ENCODE assay signal across 13 mouse cellular contexts in genomic region chr11:9060484-9060883, GRCm38 (mm10). TPM values are rescaled to one million over a fixed set of nuclear protein-coding genes. Genes with fewer than 3 reads are reported as not detected.
"Had no signal": no experiment of that assay in that cellular context is flagged by ENCODE, and none has a peak within 500 bp of the region (broad histone marks: within the 10 kb centered on the region; RNA-seq: fewer than 3 reads in every experiment).

No protein-coding gene starts in this region.

- ATAC-seq: midbrain, embryonic 15.5 days had no signal

- DNase-seq: kidney, adult 9 months; kidney, postnatal 36 days; layer of hippocampus, adult 9-11 months; layer of hippocampus, postnatal 36 days; liver; liver, embryonic 13.5 days; liver, postnatal 0 days; lung, postnatal 14 days; right cerebral cortex, postnatal 14 days; thymus, postnatal 36 days had no signal

RNA-seq across cellular contexts. Expression of gene Sun3, which starts 11.7 kb away (rescaled TPM):
- total RNA-seq: monocyte, adult 5-6 weeks; neutrophil, adult 5-6 weeks had no signal

RNA-seq across cellular contexts. Expression of gene Gm11992, which starts 12.1 kb away (rescaled TPM):
- total RNA-seq: monocyte, adult 5-6 weeks had no signal
